Mouse (Mus musculus) limb, embryonic 12.5 days (tissue): ENCODE measurements at regions not wholly inside any gene's neighbourhood (a gene's known extent, or its start where the extent isn't known, plus 50 kb on each side); places are given as distances from the start of the nearest gene placed in this dataset.

Experiments used
- ATAC-seq: fragments of 200-750 bp; cut with Nextera tagmentation; 2 replicates; pipeline ENCODE4 v1.8.0; 2017; ENCODE audit warnings: low read depth, moderate TSS enrichment; ENCODE audit not compliant: insufficient number of reproducible peaks, insufficient read depth, low FRiP score, low TSS enrichment
- H3K27ac ChIP-seq: fragments of 300-500 bp; sonication (generic); 2 replicates; pipeline ENCODE4 v1.5.1; 2016; ENCODE audit warnings: mild to moderate bottlenecking, moderate library complexity
- H3K27me3 ChIP-seq: fragments of 300-500 bp; sonication (generic); 2 replicates; pipeline ENCODE4 v1.6.1; 2016; ENCODE audit warnings: mild to moderate bottlenecking, moderate library complexity
- H3K36me3 ChIP-seq: fragments of 300-500 bp; sonication (generic); 2 replicates; pipeline ENCODE4 v1.6.1; 2016; ENCODE audit warnings: mild to moderate bottlenecking, moderate library complexity
- H3K4me1 ChIP-seq: fragments of 300-500 bp; sonication (generic); replicated peaks from 2 replicates; pipeline ENCODE4 v1.6.1; 2016
- H3K4me2 ChIP-seq: fragments of 300-500 bp; sonication (generic); 2 replicates; pipeline ENCODE4 v1.6.1; 2016; ENCODE audit warnings: mild to moderate bottlenecking, moderate library complexity
- H3K4me3 ChIP-seq: fragments of 300-500 bp; sonication (generic); replicated peaks from 2 replicates; pipeline ENCODE4 v1.5.1; 2016; ENCODE audit warnings: mild to moderate bottlenecking
- H3K9ac ChIP-seq: fragments of 300-500 bp; sonication (generic); replicated peaks from 2 replicates; pipeline ENCODE4 v1.6.1; 2016; ENCODE audit warnings: mild to moderate bottlenecking, moderate library complexity
- H3K9me3 ChIP-seq: fragments of 300-500 bp; sonication (generic); 2 replicates; pipeline ENCODE4 v1.6.1; 2016; ENCODE audit warnings: mild to moderate bottlenecking, moderate library complexity
- WGBS: fragments of 180-500 bp; shearing (Covaris S2); methylation state at CpG from one replicate; pipeline ENCODE4 v1.1.7; 2016; 5-methylcytosine and 5-hydroxymethylcytosine counted together

DNA sequence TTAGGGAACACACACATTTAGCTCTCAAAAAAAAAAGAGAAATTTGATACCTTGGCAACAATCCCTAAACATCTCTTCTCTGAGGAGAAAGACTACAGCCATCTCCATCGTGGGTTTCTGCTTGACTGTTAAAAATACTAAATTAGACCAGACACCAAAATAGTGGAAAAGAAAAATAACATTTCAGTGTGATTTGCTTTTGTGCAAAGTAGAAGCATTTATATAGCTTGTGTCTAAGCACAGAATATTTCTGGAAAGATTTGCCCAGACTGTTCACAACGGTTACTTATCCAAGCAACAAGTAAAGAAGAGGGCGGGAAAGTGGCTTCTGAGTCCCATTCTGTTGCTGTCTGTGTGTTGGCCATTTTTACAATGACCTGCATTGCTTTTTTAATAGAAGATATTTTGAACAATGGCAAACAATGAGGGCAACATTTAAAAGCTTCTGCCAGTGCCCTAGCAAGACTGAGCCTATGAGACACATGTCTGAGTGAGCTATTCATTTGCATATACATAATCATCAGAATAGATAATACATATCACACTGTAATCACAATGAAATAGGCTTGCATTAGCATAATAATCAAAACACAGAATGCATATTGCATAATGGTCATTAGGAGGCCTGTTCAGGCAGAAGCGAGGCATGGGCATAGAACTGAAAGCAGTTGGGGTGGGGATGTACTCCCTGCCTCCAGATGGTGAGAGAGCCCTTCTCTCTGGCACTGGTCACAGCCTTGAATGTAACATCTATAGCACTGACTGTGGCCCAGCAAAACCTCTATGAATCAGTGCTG is 159.5 kb upstream of the Irf2bp2 start:
- WGBS, result 81% methylated on average over 4 of the region's 4 CpGs
- H3K27ac ChIP-seq, result no peak overlapping the region

DNA sequence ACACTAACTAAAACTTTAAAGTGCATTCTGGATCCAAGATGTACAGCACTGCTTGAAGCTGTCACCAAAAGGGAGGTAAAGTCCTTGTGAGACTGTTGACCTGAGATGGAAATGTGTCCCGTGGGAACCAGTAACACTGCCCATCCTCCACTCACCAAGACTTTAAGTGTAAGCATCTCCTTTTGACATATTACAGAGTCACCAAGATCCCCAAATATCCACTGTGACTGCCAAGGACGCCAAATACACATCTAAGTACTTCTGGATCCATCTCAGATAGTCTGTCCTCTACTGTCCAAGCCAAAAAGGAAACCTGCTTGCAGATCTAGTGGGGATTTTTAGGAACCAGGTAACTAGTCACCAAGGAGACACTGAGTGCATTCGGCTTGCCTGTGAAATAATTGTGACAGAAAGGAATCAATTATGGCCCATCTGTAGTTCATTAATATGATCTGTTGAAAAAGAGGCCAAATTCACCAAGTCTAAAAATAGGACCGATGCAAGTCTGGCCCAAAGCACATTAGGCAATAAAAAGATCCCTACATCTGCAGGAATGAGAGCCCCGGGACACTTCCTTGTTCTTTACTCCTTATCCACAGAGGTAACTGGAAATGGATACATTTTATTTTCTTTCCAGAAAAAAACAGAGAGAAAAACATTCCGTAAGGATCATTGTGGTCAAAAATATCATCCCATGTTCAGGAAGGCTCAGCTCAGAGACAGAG is 157.8 kb upstream of the Irf2bp2 start:
- Histone ChIP-seq H3K27ac (peak overlapping the region; percentile 62; the same call in 1 of the 2 replicates), H3K27me3 (no peaks in the 10 kb centered on the region), H3K4me3 (no peak overlapping the region), H3K9me3 (no peaks in the 10 kb centered on the region), H3K36me3 (no peaks in the 10 kb centered on the region), H3K4me1 (peaks cover 23% of the 10 kb centered on the region), H3K9ac (no peak overlapping the region), H3K4me2 (no peak overlapping the region)
- WGBS, result 40% methylated on average over 6 of the region's 6 CpGs
- no peak for ATAC-seq

More for the DNA sequence above, 159.5 kb upstream of the Irf2bp2 start:
- H3K27me3 ChIP-seq, result no peaks in the 10 kb centered on the region
- H3K9me3 ChIP-seq, result no peaks in the 10 kb centered on the region
- H3K4me1 ChIP-seq, result peaks cover 28% of the 10 kb centered on the region
- no peaks in the 10 kb centered on the region for H3K36me3 ChIP-seq
- H3K4me2 ChIP-seq, result no peak overlapping the region
- H3K4me3 ChIP-seq, result no peak overlapping the region
- H3K9ac ChIP-seq, result no peak overlapping the region
- no peak for ATAC-seq

DNA sequence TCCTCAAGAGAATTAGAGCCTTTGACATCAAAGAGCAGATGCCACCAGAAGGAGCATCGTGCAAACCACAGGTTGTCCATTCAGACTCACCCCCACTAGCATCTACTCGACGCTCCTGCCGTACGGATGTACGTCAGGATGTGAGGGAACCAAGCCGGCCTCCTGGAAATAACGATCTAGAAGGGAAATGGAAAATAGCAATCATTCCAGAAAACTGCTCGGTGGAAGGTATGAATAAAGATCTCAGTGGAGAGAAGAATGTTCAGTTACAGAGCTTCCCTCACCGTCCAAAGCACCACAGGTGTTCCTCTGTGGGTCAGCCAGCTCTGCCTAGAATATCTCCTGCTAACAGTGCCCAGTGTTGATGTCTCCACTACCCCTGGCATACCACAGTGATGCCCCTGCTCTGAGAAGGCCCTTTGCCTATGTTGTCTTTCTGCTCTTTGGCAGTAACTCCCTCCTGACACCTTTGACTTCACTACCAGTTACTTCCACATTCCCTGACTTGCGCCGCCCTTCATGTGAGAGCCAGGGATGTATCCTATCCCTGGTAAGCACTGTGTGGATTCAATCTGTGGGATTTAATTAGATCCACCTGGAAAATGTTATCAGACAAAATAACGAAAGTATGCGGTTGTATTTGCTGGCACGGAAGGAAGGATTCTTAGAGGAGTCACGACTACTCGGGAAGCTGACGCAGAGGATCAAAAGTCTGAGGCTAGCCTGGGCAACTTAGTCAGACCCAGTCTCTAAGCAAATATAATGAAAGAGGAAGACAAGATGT is 152.4 kb upstream of the Irf2bp2 start:
- Histone ChIP-seq H3K4me3 (no peak overlapping the region), H3K27ac (no peak overlapping the region), H3K4me1 (peaks cover 21% of the 10 kb centered on the region), H3K36me3 (no peaks in the 10 kb centered on the region), H3K4me2 (no peak overlapping the region), H3K9ac (no peak overlapping the region), H3K9me3 (no peaks in the 10 kb centered on the region), H3K27me3 (no peaks in the 10 kb centered on the region)
- ATAC-seq, result no peak
- WGBS, result 60% methylated on average over 18 of the region's 18 CpGs

- 36% methylated on average over 10 of the region's 10 CpGs for WGBS
These were observed 151.1 kb upstream of the Irf2bp2 start for GRCm38 (mm10) chr8:126744747-126745382.

GRCm38 (mm10) chr8:126743296-126743695 is 149.5 kb upstream of the Irf2bp2 start:
- no peak overlapping the region for H3K4me2 ChIP-seq
- H3K9me3 ChIP-seq, result no peaks in the 10 kb centered on the region
- H3K27ac ChIP-seq, result no peak overlapping the region
- H3K9ac ChIP-seq, result no peak overlapping the region
- no peak overlapping the region for H3K4me3 ChIP-seq
- H3K27me3 ChIP-seq, result no peaks in the 10 kb centered on the region
- H3K4me1 ChIP-seq, result peaks cover 15% of the 10 kb centered on the region
- H3K36me3 ChIP-seq, result no peaks in the 10 kb centered on the region
- no peak for ATAC-seq
- WGBS, result 67% methylated on average over 9 of the region's 9 CpGs

More at GRCm38 (mm10) chr8:126744747-126745382, 151.1 kb upstream of the Irf2bp2 start:
- Histone ChIP-seq H3K27me3 (no peaks in the 10 kb centered on the region), H3K9me3 (no peaks in the 10 kb centered on the region), H3K4me3 (no peak overlapping the region), H3K9ac (no peak overlapping the region), H3K4me1 (peaks cover 15% of the 10 kb centered on the region), H3K36me3 (no peaks in the 10 kb centered on the region), H3K27ac (peak overlapping the region; percentile 74), H3K4me2 (no peak overlapping the region)
- ATAC-seq, result no peak

GRCm38 (mm10) chr8:126742081-126742480 is 148.3 kb upstream of the Irf2bp2 start:
- no peaks in the 10 kb centered on the region for H3K27me3 ChIP-seq
- no peaks in the 10 kb centered on the region for H3K9me3 ChIP-seq
- H3K4me1 ChIP-seq, result peaks cover 18% of the 10 kb centered on the region
- no peak overlapping the region for H3K27ac ChIP-seq
- no peak overlapping the region for H3K4me3 ChIP-seq
- 83% methylated on average over 3 of the region's 3 CpGs for WGBS
- no peak overlapping the region for H3K4me2 ChIP-seq
- no peak overlapping the region for H3K9ac ChIP-seq
- H3K36me3 ChIP-seq, result no peaks in the 10 kb centered on the region
- no peak for ATAC-seq

- Histone ChIP-seq H3K4me1 (peaks cover 24% of the 10 kb centered on the region), H3K27ac (no peak overlapping the region), H3K27me3 (no peaks in the 10 kb centered on the region), H3K4me2 (no peak overlapping the region), H3K4me3 (no peak overlapping the region), H3K36me3 (no peaks in the 10 kb centered on the region), H3K9ac (no peak overlapping the region), H3K9me3 (no peaks in the 10 kb centered on the region)
- 83% methylated on average over 3 of the region's 3 CpGs for WGBS
- ATAC-seq, result no peak
These were observed 147.2 kb upstream of the Irf2bp2 start for GRCm38 (mm10) chr8:126741031-126741430.

DNA sequence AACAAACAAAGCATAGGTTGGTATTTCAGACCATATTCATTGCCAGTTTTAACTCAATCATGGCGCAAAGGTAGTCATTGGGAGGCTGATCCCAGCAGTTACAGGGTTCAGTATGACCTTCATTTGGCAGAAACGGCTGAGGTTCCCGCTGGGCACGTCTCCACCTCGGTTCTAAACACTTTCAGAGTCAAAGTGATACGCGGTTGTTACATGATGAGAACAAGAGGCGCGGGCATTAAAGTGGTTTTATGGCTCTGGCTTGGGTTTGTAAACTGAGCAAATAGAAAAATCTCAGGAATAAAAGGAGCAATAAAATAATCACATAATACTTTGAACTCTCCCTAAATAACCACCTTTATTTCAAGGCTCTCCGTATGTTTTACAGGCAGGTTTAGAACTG is 146.0 kb upstream of the Irf2bp2 start:
- Histone ChIP-seq H3K4me3 (no peak overlapping the region), H3K27ac (no peak overlapping the region), H3K9me3 (no peaks in the 10 kb centered on the region), H3K9ac (no peak overlapping the region), H3K4me1 (peaks cover 26% of the 10 kb centered on the region), H3K36me3 (no peaks in the 10 kb centered on the region), H3K27me3 (no peaks in the 10 kb centered on the region), H3K4me2 (no peak overlapping the region)
- WGBS, result 68% methylated on average over 10 of the region's 10 CpGs
- no peak for ATAC-seq

DNA sequence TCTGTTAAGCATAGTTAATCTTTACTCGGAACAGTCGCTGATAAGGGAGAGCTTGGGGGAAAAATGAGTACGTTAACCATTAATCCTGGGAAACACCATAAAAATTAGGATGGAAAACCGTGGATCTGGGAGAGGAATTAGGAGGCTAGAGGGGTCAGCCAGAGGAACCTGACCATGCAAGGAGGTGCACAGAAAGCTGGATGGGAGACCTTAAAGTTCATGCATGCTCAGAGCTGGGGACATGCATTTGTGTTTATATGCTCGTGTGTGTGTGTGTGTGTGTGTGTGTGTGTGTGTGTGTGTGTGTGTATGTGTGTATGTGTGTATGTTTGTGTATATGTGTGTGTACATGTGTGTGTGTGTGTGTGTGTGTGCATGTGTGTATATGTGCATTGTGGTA is 143.2 kb upstream of the Irf2bp2 start:
- H3K9me3 ChIP-seq, result no peaks in the 10 kb centered on the region
- H3K27me3 ChIP-seq, result no peaks in the 10 kb centered on the region
- H3K27ac ChIP-seq, result peak overlapping the region; percentile 89; the same call in 1 of the 2 replicates
- H3K4me2 ChIP-seq, result no peak overlapping the region
- H3K4me1 ChIP-seq, result peaks cover 51% of the 10 kb centered on the region
- no peak for ATAC-seq
- H3K9ac ChIP-seq, result no peak overlapping the region
- 45% methylated on average over 5 of the region's 5 CpGs for WGBS
- H3K36me3 ChIP-seq, result no peaks in the 10 kb centered on the region
- no peak overlapping the region for H3K4me3 ChIP-seq

- Histone ChIP-seq H3K4me3 (no peak overlapping the region), H3K4me2 (no peak overlapping the region), H3K9me3 (no peaks in the 10 kb centered on the region), H3K9ac (no peak overlapping the region; the same call in 1 of the 2 replicates), H3K36me3 (no peaks in the 10 kb centered on the region), H3K27me3 (no peaks in the 10 kb centered on the region), H3K4me1 (peaks cover 53% of the 10 kb centered on the region), H3K27ac (peak overlapping the region; percentile 89)
- 25% methylated on average over 10 of the region's 10 CpGs for WGBS
- ATAC-seq, result 0 out of 2 replicates have a peak, but pooled peaks have one; percentile 11
These were observed 142.7 kb upstream of the Irf2bp2 start for GRCm38 (mm10) chr8:126736441-126736962.
